Mouse (Mus musculus) small intestine, adult 2 months (tissue): ENCODE measurements around the gene Calcoco1. TPM values are rescaled to one million over a fixed set of nuclear protein-coding genes. Genes with fewer than 3 reads are reported as not detected.
A peak's percentile ranks its signal among the peaks of the same experiment; 100 is the strongest.

Source experiments
- H3K27ac ChIP-seq: fragments of 200-500 bp; 2 replicates; pipeline ENCODE4 v1.5.1; 2012; ENCODE audit warnings: low read depth, low read length, control low read depth, inconsistent platforms; ENCODE audit not compliant: insufficient read depth
- H3K27me3 ChIP-seq: fragments of 200-500 bp; 2 replicates; pipeline ENCODE4 v1.6.1; 2012; ENCODE audit warnings: mild to moderate bottlenecking, moderate library complexity, low read length, inconsistent platforms; ENCODE audit not compliant: control insufficient read depth, insufficient read depth
- H3K36me3 ChIP-seq: fragments of 200-500 bp; 2 replicates; pipeline ENCODE4 v1.6.1; 2012; ENCODE audit warnings: mild to moderate bottlenecking, low read length, control low read depth, inconsistent platforms; ENCODE audit not compliant: control insufficient read depth, insufficient read depth
- H3K4me1 ChIP-seq: fragments of 200-500 bp; 2 replicates; pipeline ENCODE4 v1.6.1; 2012; ENCODE audit warnings: low read length, inconsistent platforms, mixed read lengths; ENCODE audit not compliant: control insufficient read depth, insufficient read depth, insufficient read length
- H3K4me3 ChIP-seq: fragments of 200-500 bp; 2 replicates; pipeline ENCODE4 v1.5.1; 2012; ENCODE audit warnings: low read depth, mild to moderate bottlenecking, control low read depth, inconsistent platforms, low read length, moderate library complexity
- CTCF ChIP-seq: fragments of 200-500 bp; IDR thresholded peaks from 2 replicates; pipeline ENCODE4 v1.5.1; 2012; ENCODE audit warnings: low read depth, mild to moderate bottlenecking, control low read depth, inconsistent platforms, low read length, moderate library complexity, mixed read lengths; ENCODE audit not compliant: insufficient replicate concordance, insufficient read length; ENCODE audit errors: extremely low read depth
- POLR2A ChIP-seq: fragments of 200-500 bp; IDR thresholded peaks from 2 replicates; pipeline ENCODE4 v1.6.1; 2012; ENCODE audit warnings: low read depth, mild to moderate bottlenecking, control low read depth, inconsistent platforms, low read length, moderate library complexity
- WGBS: fragments of 180-500 bp; shearing (Covaris S2); methylation state at CpG from one replicate; pipeline ENCODE4 v1.1.7; 2018; 5-methylcytosine and 5-hydroxymethylcytosine counted together
- polyA plus RNA-seq: library from polyadenylated mRNA; depleted of rRNA; stranded (reverse); fragments of >200 nt; gene quantifications from 2 replicates; pipeline ENCODE4 v1.2.3, GENCODE M21; 2012

Calcoco1 gene
- polyA plus RNA-seq, 1 experiment: 15.6 TPM

- TF ChIP-seq POLR2A (no peak), CTCF (no peak)
- Histone ChIP-seq H3K27ac (no peak overlapping the region), H3K36me3 (no peaks in the 10 kb centered on the region), H3K27me3 (peaks cover 39% of the 10 kb centered on the region), H3K4me3 (no peak overlapping the region), H3K4me1 (no peaks in the 10 kb centered on the region)
- WGBS: 25% methylated on average over 9 of the region's 9 CpGs
These were observed 22.9 kb upstream of the Calcoco1 start for GRCm38 (mm10) chr15:102744831-102745230.

- Histone ChIP-seq H3K4me3 (no peak overlapping the region), H3K27ac (no peak overlapping the region), H3K4me1 (no peaks in the 10 kb centered on the region), H3K36me3 (no peaks in the 10 kb centered on the region), H3K27me3 (peaks cover 39% of the 10 kb centered on the region)
- TF ChIP-seq CTCF (no peak), POLR2A (no peak)
- WGBS: 24% methylated on average over 7 of the region's 7 CpGs
These were observed 22.4 kb upstream of the Calcoco1 start for GRCm38 (mm10) chr15:102744416-102744815.

DNA sequence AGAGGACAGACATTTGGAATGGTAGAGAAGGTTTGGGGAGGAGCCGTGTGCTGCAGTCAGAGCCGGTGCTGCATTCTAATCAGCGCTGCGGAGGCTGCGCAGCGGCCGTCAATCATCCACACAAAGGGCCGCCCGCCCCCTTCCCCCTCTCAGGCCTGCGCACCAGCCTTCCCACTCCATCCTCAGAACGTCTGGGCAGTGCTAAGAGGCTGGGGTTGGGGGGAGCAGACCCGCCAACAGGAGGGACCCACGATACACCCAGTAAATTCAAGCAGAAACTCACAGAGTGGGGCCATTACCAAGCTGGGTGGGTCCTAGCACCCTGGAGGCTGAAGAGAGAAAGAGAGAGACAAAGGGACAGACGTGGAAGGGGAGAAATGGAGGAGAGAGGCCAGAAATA lies 22.0 kb upstream of the Calcoco1 start:
- H3K27me3 ChIP-seq: peaks cover 39% of the 10 kb centered on the region
- TF ChIP-seq CTCF (no peak), POLR2A (no peak)
- H3K36me3 ChIP-seq: no peaks in the 10 kb centered on the region
- WGBS: 4% methylated on average over 14 of the region's 14 CpGs
- H3K4me3 ChIP-seq: no peak overlapping the region
- no peak overlapping the region for H3K27ac ChIP-seq
- H3K4me1 ChIP-seq: no peaks in the 10 kb centered on the region

DNA sequence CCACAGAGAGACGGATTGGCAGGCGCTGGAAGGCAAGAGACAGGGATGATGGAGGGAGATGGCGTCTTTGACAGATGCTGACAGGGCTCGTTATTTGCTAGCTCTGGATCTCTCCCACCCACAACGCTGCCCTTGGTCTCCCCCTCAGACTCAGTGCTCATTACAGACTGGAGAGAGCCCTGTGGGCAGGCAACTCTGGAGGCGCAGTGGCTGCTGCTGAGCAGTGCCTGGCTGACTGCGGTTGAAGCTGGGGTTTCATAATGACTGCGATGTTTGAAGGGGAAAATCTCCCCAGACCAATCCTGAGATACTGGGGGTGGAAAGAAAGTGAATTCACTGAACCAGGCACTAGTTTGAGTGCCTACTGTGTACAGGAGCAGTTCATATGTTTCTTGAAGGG lies 21.2 kb upstream of the Calcoco1 start:
- 37% methylated on average over 8 of the region's 8 CpGs for WGBS
- no peak for TF ChIP-seq POLR2A
- no peak for TF ChIP-seq CTCF
- no peak overlapping the region for H3K4me3 ChIP-seq
- no peaks in the 10 kb centered on the region for H3K36me3 ChIP-seq
- H3K27ac ChIP-seq: no peak overlapping the region
- H3K27me3 ChIP-seq: peaks cover 39% of the 10 kb centered on the region
- H3K4me1 ChIP-seq: no peaks in the 10 kb centered on the region

- Histone ChIP-seq H3K4me1 (no peaks in the 10 kb centered on the region), H3K27me3 (peaks cover 38% of the 10 kb centered on the region), H3K36me3 (no peaks in the 10 kb centered on the region), H3K27ac (no peak overlapping the region), H3K4me3 (no peak overlapping the region)
- no peak for TF ChIP-seq POLR2A
- TF ChIP-seq CTCF: peak; percentile 100
- under 1% methylated on average over 10 of the region's 10 CpGs for WGBS
These were observed 20.6 kb upstream of the Calcoco1 start for GRCm38 (mm10) chr15:102742589-102742988.

- Histone ChIP-seq H3K4me3 (no peak overlapping the region), H3K27me3 (peaks cover 27% of the 10 kb centered on the region), H3K36me3 (no peaks in the 10 kb centered on the region), H3K27ac (no peak overlapping the region), H3K4me1 (no peaks in the 10 kb centered on the region)
- TF ChIP-seq CTCF (peak; percentile 82), POLR2A (no peak)
- WGBS: 19% methylated on average over 15 of the region's 15 CpGs
These were observed 17.7 kb upstream of the Calcoco1 start for GRCm38 (mm10) chr15:102739520-102740297.

- Histone ChIP-seq H3K4me1 (no peaks in the 10 kb centered on the region), H3K4me3 (no peak overlapping the region), H3K27me3 (peaks cover 14% of the 10 kb centered on the region; the same call in 1 of the 2 replicates), H3K36me3 (no peaks in the 10 kb centered on the region), H3K27ac (no peak overlapping the region)
- no peak for TF ChIP-seq POLR2A
- TF ChIP-seq CTCF: no peak
- 26% methylated on average over 2 of the region's 2 CpGs for WGBS
These were observed 16.5 kb upstream of the Calcoco1 start for GRCm38 (mm10) chr15:102738434-102738833.
